Mouse (Mus musculus) macrophage (primary cell): ENCODE results near the gene 1700001C19Rik. TPM values are rescaled to one million over a fixed set of nuclear protein-coding genes. Genes with fewer than 3 reads are reported as not detected.
A peak's percentile ranks its signal among the peaks of the same experiment; 100 is the strongest.
"Not testable (repeated sequence)": the region's sequence is repeated elsewhere in the genome, so short reads cannot be mapped to it uniquely, and the experiment has no call there.

Source experiments
- H3K27ac ChIP-seq: fragments of 350-480 bp; formaldehyde crosslinking; 2 replicates; pipeline ENCODE4 v1.9.0; 2021
- H3K36me3 ChIP-seq: fragments of 350-480 bp; formaldehyde crosslinking; 2 replicates; pipeline ENCODE4 v1.9.0; 2021; ENCODE audit errors: inconsistent target
- H3K4me3 ChIP-seq: fragments of 350-480 bp; formaldehyde crosslinking; 2 replicates; pipeline ENCODE4 v1.9.0; 2021; ENCODE audit errors: inconsistent target
- H3K79me2 ChIP-seq: fragments of 350-480 bp; formaldehyde crosslinking; 2 replicates; pipeline ENCODE4 v1.9.0; 2021; ENCODE audit errors: inconsistent target
- WGBS: methylation state at CpG from one replicate; pipeline ENCODE4 v1.1.7; 2026; ENCODE audit warnings: inconsistent platforms; ENCODE audit not compliant: missing documents; 5-methylcytosine and 5-hydroxymethylcytosine counted together
- polyA plus RNA-seq: library from polyadenylated mRNA; stranded (reverse); fragments of 250-400 nt; gene quantifications from 3 replicates; pipeline ENCODE4 v1.2.4, GENCODE M21; 2018; ENCODE audit warnings: inconsistent platforms

Gene 1700001C19Rik
- polyA plus RNA-seq, 1 experiment from 2014 or later: not detected

- no peaks in the 10 kb centered on the region for H3K79me2 ChIP-seq
- H3K36me3 ChIP-seq: no peaks in the 10 kb centered on the region
- WGBS: 2% methylated on average over 41 of the region's 45 CpGs
- peak within 1 kb of the TSS; percentile 29 for H3K4me3 ChIP-seq
- no peak within 1 kb of the TSS for H3K27ac ChIP-seq
These were observed 845 bp downstream of the 1700001C19Rik start, which contains the start of gene AI661453 for GRCm38 (mm10) chr17:47436156-47436906. AI661453 (plus strand) TSS chr17:47436615.

- H3K4me3 ChIP-seq: no peak overlapping the region
- no peak overlapping the region for H3K27ac ChIP-seq
- H3K79me2 ChIP-seq: no peaks in the 10 kb centered on the region
- WGBS: 56% methylated on average over 3 of the region's 5 CpGs
- no peaks in the 10 kb centered on the region for H3K36me3 ChIP-seq
These were observed 6.4 kb downstream of the 1700001C19Rik start for GRCm38 (mm10) chr17:47430815-47431214.

GRCm38 (mm10) chr17:47428831-47429304 is 8.3 kb downstream of the 1700001C19Rik start:
- no peaks in the 10 kb centered on the region for H3K36me3 ChIP-seq
- H3K79me2 ChIP-seq: no peaks in the 10 kb centered on the region
- no peak overlapping the region for H3K27ac ChIP-seq
- H3K4me3 ChIP-seq: no peak overlapping the region
- WGBS: 25% methylated on average over 8 of the region's 8 CpGs

GRCm38 (mm10) chr17:47427316-47427715 is 9.9 kb downstream of the 1700001C19Rik start:
- no peak overlapping the region for H3K27ac ChIP-seq
- no peaks in the 10 kb centered on the region for H3K36me3 ChIP-seq
- no peak overlapping the region for H3K4me3 ChIP-seq
- no peaks in the 10 kb centered on the region for H3K79me2 ChIP-seq
- WGBS: 89% methylated on average over 5 of the region's 6 CpGs

GRCm38 (mm10) chr17:47424186-47424585 is 13.0 kb downstream of the 1700001C19Rik start:
- Histone ChIP-seq H3K36me3 (no peaks in the 10 kb centered on the region), H3K4me3 (no peak overlapping the region), H3K27ac (no peak overlapping the region), H3K79me2 (no peaks in the 10 kb centered on the region)
- WGBS: 76% methylated on average over 6 of the region's 6 CpGs

GRCm38 (mm10) chr17:47422616-47423015 is 14.6 kb downstream of the 1700001C19Rik start:
- not testable (repeated sequence) for H3K36me3 ChIP-seq, H3K27ac ChIP-seq, H3K79me2 ChIP-seq, H3K4me3 ChIP-seq
- 71% methylated on average over 1 of the region's 1 CpGs for WGBS

GRCm38 (mm10) chr17:47421566-47421965 is 15.6 kb downstream of the 1700001C19Rik start:
- WGBS: 88% methylated on average over 3 of the region's 3 CpGs
- no peak overlapping the region for H3K27ac ChIP-seq
- H3K4me3 ChIP-seq: no peak overlapping the region
- H3K79me2 ChIP-seq: no peaks in the 10 kb centered on the region
- H3K36me3 ChIP-seq: no peaks in the 10 kb centered on the region

GRCm38 (mm10) chr17:47420195-47420594 is 17.0 kb downstream of the 1700001C19Rik start:
- no peaks in the 10 kb centered on the region for H3K36me3 ChIP-seq
- WGBS: 96% methylated on average over 2 of the region's 2 CpGs
- H3K4me3 ChIP-seq: no peak overlapping the region
- no peaks in the 10 kb centered on the region for H3K79me2 ChIP-seq
- no peak overlapping the region for H3K27ac ChIP-seq

GRCm38 (mm10) chr17:47409897-47410861 is 27.0 kb downstream of the 1700001C19Rik start:
- not testable (repeated sequence) for H3K36me3 ChIP-seq, H3K27ac ChIP-seq, H3K4me3 ChIP-seq, H3K79me2 ChIP-seq
- 6% methylated on average over 74 of the region's 74 CpGs for WGBS

GRCm38 (mm10) chr17:47408558-47408898 is 28.6 kb downstream of the 1700001C19Rik start:
- H3K4me3 ChIP-seq: no peak overlapping the region
- no peak overlapping the region for H3K27ac ChIP-seq
- 18% methylated on average over 8 of the region's 8 CpGs for WGBS
- H3K79me2 ChIP-seq: no peaks in the 10 kb centered on the region
- H3K36me3 ChIP-seq: no peaks in the 10 kb centered on the region

- Histone ChIP-seq H3K36me3 (no peaks in the 10 kb centered on the region), H3K4me3 (no peak overlapping the region), H3K79me2 (no peaks in the 10 kb centered on the region), H3K27ac (no peak overlapping the region)
- WGBS: 35% methylated on average over 10 of the region's 10 CpGs
These were observed 29.2 kb downstream of the 1700001C19Rik start for GRCm38 (mm10) chr17:47407717-47408557.

GRCm38 (mm10) chr17:47400451-47400850 is 36.7 kb downstream of the 1700001C19Rik start, which contains the start of gene Guca1a:
Guca1a (minus strand) TSS chr17:47400584.
- WGBS: 78% methylated on average over 10 of the region's 10 CpGs
- Histone ChIP-seq H3K36me3 (no peaks in the 10 kb centered on the region), H3K27ac (no peak within 1 kb of the TSS), H3K4me3 (no peak within 1 kb of the TSS), H3K79me2 (no peaks in the 10 kb centered on the region)

GRCm38 (mm10) chr17:47399091-47399490 is 38.1 kb downstream of the 1700001C19Rik start:
- Histone ChIP-seq H3K27ac (no peak overlapping the region), H3K79me2 (no peaks in the 10 kb centered on the region), H3K4me3 (no peak overlapping the region), H3K36me3 (no peaks in the 10 kb centered on the region)
- WGBS: 88% methylated on average over 8 of the region's 8 CpGs

- H3K27ac ChIP-seq: peak overlapping the region; percentile 62
- WGBS: 0% methylated on average over 17 of the region's 20 CpGs
- H3K4me3 ChIP-seq: peak overlapping the region; percentile 54
- H3K79me2 ChIP-seq: no peaks in the 10 kb centered on the region
- H3K36me3 ChIP-seq: no peaks in the 10 kb centered on the region
These were observed 41.7 kb downstream of the 1700001C19Rik start for GRCm38 (mm10) chr17:47395376-47395913.
